Mouse (Mus musculus) layer of hippocampus, adult 8-10 months (tissue): ENCODE measurements at regions not wholly inside any gene's neighbourhood (a gene's known extent, or its start where the extent isn't known, plus 50 kb on each side); places are given as distances from the start of the nearest gene placed in this dataset.
A peak's percentile ranks its signal among the peaks of the same experiment; 100 is the strongest.

Experiments used
- DNase-seq, 2 experiments: peaks; one replicate each; pipeline ENCODE4 v3.0.0; 2022; ENCODE audit warnings: low spot score in 2 of 2

- no peak for DNase-seq
Observed at GRCm38 (mm10) chr2:61100854-61101253, 137.9 kb upstream of the Rbms1 start.

- DNase-seq = no peak
Observed at GRCm38 (mm10) chr2:61088501-61088900, 125.5 kb upstream of the Rbms1 start.

- no peak for DNase-seq
Observed at GRCm38 (mm10) chr2:61084835-61085234, 121.8 kb upstream of the Rbms1 start.

- no peak for DNase-seq
Observed at GRCm38 (mm10) chr2:61083100-61083499, 120.1 kb upstream of the Rbms1 start.

GRCm38 (mm10) chr2:61082640-61083039, 119.6 kb upstream of the Rbms1 start:
- no peak for DNase-seq

GRCm38 (mm10) chr2:61080006-61080405, 117.0 kb upstream of the Rbms1 start:
- DNase-seq = no peak

- no peak for DNase-seq
Observed at GRCm38 (mm10) chr2:61071025-61071424, 108.0 kb upstream of the Rbms1 start.

GRCm38 (mm10) chr2:61067877-61068276, 104.9 kb upstream of the Rbms1 start:
- no peak for DNase-seq

GRCm38 (mm10) chr2:61062125-61062524, 99.1 kb upstream of the Rbms1 start:
- no peak for DNase-seq

GRCm38 (mm10) chr2:61060906-61061305, 97.9 kb upstream of the Rbms1 start:
- no peak for DNase-seq

- DNase-seq = no peak
Observed at GRCm38 (mm10) chr2:61058545-61059235, 95.7 kb upstream of the Rbms1 start.

- no peak for DNase-seq
Observed at GRCm38 (mm10) chr2:61052296-61052695, 89.3 kb upstream of the Rbms1 start.

GRCm38 (mm10) chr2:61051808-61052207, 88.8 kb upstream of the Rbms1 start:
- no peak for DNase-seq

- no peak for DNase-seq
Observed at GRCm38 (mm10) chr2:61046111-61046767, 83.2 kb upstream of the Rbms1 start.

GRCm38 (mm10) chr2:61045467-61045866, 82.5 kb upstream of the Rbms1 start:
- DNase-seq = no peak

GRCm38 (mm10) chr2:61032920-61033319, 69.9 kb upstream of the Rbms1 start:
- DNase-seq = no peak

GRCm38 (mm10) chr2:61029706-61030105, 66.7 kb upstream of the Rbms1 start:
- DNase-seq = no peak

- no peak for DNase-seq
Observed at GRCm38 (mm10) chr2:61028578-61028977, 65.6 kb upstream of the Rbms1 start.

- DNase-seq = no peak
Observed at GRCm38 (mm10) chr2:61027686-61028085, 64.7 kb upstream of the Rbms1 start.

- DNase-seq = peak; percentile 10 to 18
Observed at GRCm38 (mm10) chr2:61022411-61022810, 59.4 kb upstream of the Rbms1 start.

GRCm38 (mm10) chr2:61020791-61021190, 57.8 kb upstream of the Rbms1 start:
- DNase-seq = no peak

GRCm38 (mm10) chr2:61013006-61013405, 50.0 kb upstream of the Rbms1 start:
- DNase-seq = no peak
